Mouse (Mus musculus) CH12.LX (cell line): Measurements from ENCODE around the gene Ppox. TPM values are rescaled to one million over a fixed set of nuclear protein-coding genes. Genes with fewer than 3 reads are reported as not detected.

ENCODE experiments used
- DNase-seq: peaks from one replicate; pipeline ENCODE4 v3.0.0-alpha.2; 2013; ENCODE audit errors: extremely low read depth
- H3K27ac ChIP-seq: 2 replicates; pipeline ENCODE4 v1.5.1; 2012; ENCODE audit warnings: low read depth, mild to moderate bottlenecking, control low read depth, moderate library complexity; ENCODE audit not compliant: insufficient read depth
- H3K27me3 ChIP-seq: replicated peaks from 2 replicates; pipeline ENCODE3; 2012; ENCODE audit warnings: inconsistent platforms
- H3K36me3 ChIP-seq, 2 experiments: replicated peaks in 1 of 2; 2 replicates each; pipeline versions ENCODE3 to v1.6.1; 2012; ENCODE audit warnings: inconsistent platforms in 1 of 2, low read length in 1 of 2, mild to moderate bottlenecking in 1 of 2, mixed read lengths in 1 of 2, moderate library complexity in 1 of 2; ENCODE audit not compliant: control insufficient read depth in 1 of 2, insufficient read depth in 1 of 2
- H3K4me1 ChIP-seq, 2 experiments: 2 replicates each; pipeline ENCODE4 v1.6.1; 2012; ENCODE audit warnings: inconsistent platforms in 1 of 2, moderate library complexity in 1 of 2; ENCODE audit not compliant: insufficient read depth in 2 of 2, control insufficient read depth in 1 of 2
- H3K4me2 ChIP-seq: 2 replicates; pipeline ENCODE4 v1.6.1; 2012; ENCODE audit warnings: low read depth, mild to moderate bottlenecking, control low read depth; ENCODE audit not compliant: poor library complexity, insufficient read depth, severe bottlenecking
- H3K4me3 ChIP-seq, 3 experiments: fragments of 150-350 bp in 1 of 3; sonication (generic) in 1 of 3; replicated peaks in 1 of 3; 2 replicates each; pipeline versions ENCODE3 to v1.5.1; 2011 to 2012; ENCODE audit warnings: low read depth in 2 of 3, low read length in 2 of 3, mild to moderate bottlenecking in 2 of 3, moderate library complexity in 2 of 3, control low read depth in 1 of 3, improper control_type of control experiment in 1 of 3, inconsistent platforms in 1 of 3, mixed read lengths in 1 of 3; ENCODE audit not compliant: poor library complexity in 1 of 3
- H3K79me2 ChIP-seq: replicated peaks from 2 replicates; pipeline ENCODE4 v1.6.1; 2012; ENCODE audit warnings: mild to moderate bottlenecking, moderate library complexity; ENCODE audit not compliant: control insufficient read depth, poor library complexity, insufficient read depth, severe bottlenecking; ENCODE audit errors: extremely low read depth
- H3K9ac ChIP-seq: 2 replicates; pipeline ENCODE4 v1.6.1; 2012; ENCODE audit warnings: low read depth, mild to moderate bottlenecking, control low read depth, moderate library complexity; ENCODE audit not compliant: insufficient read depth
- H3K9me3 ChIP-seq: replicated peaks from 2 replicates; pipeline ENCODE3; 2012; ENCODE audit warnings: low read length, inconsistent platforms, mixed read lengths
- CTCF ChIP-seq, 2 experiments: IDR thresholded peaks in 1 of 2; conservative IDR thresholded peaks in 1 of 2; 2 replicates each; pipeline ENCODE4 v1.5.1; 2011 to 2012; ENCODE audit warnings: low read depth in 2 of 2, low read length in 2 of 2, improper control_type of control experiment in 1 of 2, inconsistent platforms in 1 of 2, mild to moderate bottlenecking in 1 of 2, moderate library complexity in 1 of 2
- EP300 ChIP-seq: IDR thresholded peaks from 2 replicates; pipeline ENCODE4 v1.6.1; 2011; ENCODE audit warnings: low read length, improper control_type of control experiment
- KAT2A ChIP-seq: IDR thresholded peaks from 2 replicates; pipeline ENCODE4 v1.6.1; 2012; ENCODE audit warnings: low read length, improper control_type of control experiment, inconsistent platforms; ENCODE audit not compliant: insufficient replicate concordance
- MAFK ChIP-seq: IDR thresholded peaks from 2 replicates; pipeline ENCODE4 v1.6.1; 2011; ENCODE audit warnings: low read length, improper control_type of control experiment; ENCODE audit not compliant: insufficient replicate concordance
- MAZ ChIP-seq: IDR thresholded peaks from 2 replicates; pipeline ENCODE4 v1.6.1; 2012; ENCODE audit warnings: low read depth, mild to moderate bottlenecking, inconsistent platforms, low read length, improper control_type of control experiment, moderate library complexity
- MYC ChIP-seq: IDR thresholded peaks from 2 replicates; pipeline ENCODE4 v1.6.1; 2011; ENCODE audit warnings: low read depth, mild to moderate bottlenecking, improper control_type of control experiment, low read length
- RAD21 ChIP-seq: IDR thresholded peaks from 2 replicates; pipeline ENCODE4 v1.6.1; 2011; ENCODE audit warnings: low read depth, mild to moderate bottlenecking, low read length, improper control_type of control experiment, moderate library complexity
- SIN3A ChIP-seq: IDR thresholded peaks from 2 replicates; pipeline ENCODE4 v1.6.1; 2012; ENCODE audit warnings: low read length, improper control_type of control experiment, inconsistent platforms
- SMC3 ChIP-seq: IDR thresholded peaks from 2 replicates; pipeline ENCODE4 v1.6.1; 2011; ENCODE audit warnings: low read depth, low read length, improper control_type of control experiment
- USF2 ChIP-seq: conservative IDR thresholded peaks from 2 replicates; pipeline ENCODE4 v1.6.1; 2011; ENCODE audit warnings: low read depth, low read length, improper control_type of control experiment
- ZKSCAN1 ChIP-seq: IDR thresholded peaks from 2 replicates; pipeline ENCODE4 v1.6.1; 2012; ENCODE audit warnings: low read depth, inconsistent platforms, low read length, improper control_type of control experiment, borderline replicate concordance
- ZNF384 ChIP-seq: IDR thresholded peaks from 2 replicates; pipeline ENCODE4 v1.6.1; 2012; ENCODE audit warnings: low read depth, low read length, improper control_type of control experiment, inconsistent platforms
- dilution Hi-C: fragments of 300-500 bp; cut with MboI; formaldehyde crosslinking; loops from 2 replicates; pipeline ENCODE4 v1.14.3; 2020; ENCODE audit warnings: low sequenced_read_pairs; ENCODE audit not compliant: extremely low pct_unique_long_range_greater_than_20kb, extremely low pct_ligation_motif_present
- in situ Hi-C: fragments of 300-500 bp; cut with MboI; formaldehyde crosslinking; loops from 3 replicates; pipeline ENCODE4 v1.14.3; 2019; ENCODE audit warnings: low sequenced_read_pairs, low pct_ligation_motif_present, low pct_unique_long_range_greater_than_20kb, mixed read lengths
- polyA plus RNA-seq: library from polyadenylated mRNA; unstranded; fragments of >175 nt; gene quantifications from 2 replicates; pipeline ENCODE4 v1.2.1, GENCODE M21; 2012; ENCODE audit warnings: low read depth; ENCODE audit not compliant: insufficient read length
- total RNA-seq, 2 experiments: library from RNA; depleted of rRNA; stranded (reverse); fragments of 300-350 nt in 1 of 2; fragments of >200 nt in 1 of 2; gene quantifications; 2 replicates each; pipeline ENCODE4 v1.2.3; 2012 to 2014

Gene Ppox
- total and polyA plus RNA-seq, 3 experiments: 10.5 to 15.1 (median 13.6) TPM

DNA sequence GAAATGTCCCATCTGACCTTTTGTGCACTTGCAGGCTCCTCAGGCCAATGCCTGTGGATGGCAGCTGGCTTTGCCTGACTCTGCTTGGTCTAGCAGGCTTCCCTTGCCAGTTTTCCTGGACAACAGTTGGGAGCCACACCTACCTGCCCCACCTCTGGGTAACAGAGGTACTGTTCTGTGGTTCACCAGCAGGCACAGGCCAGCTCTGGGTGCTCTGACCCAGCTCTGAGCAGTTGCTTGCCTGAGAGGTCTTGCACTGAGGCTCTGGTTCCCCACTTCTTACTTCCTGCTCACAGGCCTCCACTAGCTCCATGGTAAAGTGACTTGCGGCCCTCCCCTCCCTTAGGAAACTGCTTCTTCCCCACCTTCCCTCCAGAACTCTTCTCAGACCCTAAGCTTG, 41.0 kb upstream of the Ppox start:
- in situ Hi-C loops (no loop called here), dilution Hi-C loops (no loop called here)

DNA sequence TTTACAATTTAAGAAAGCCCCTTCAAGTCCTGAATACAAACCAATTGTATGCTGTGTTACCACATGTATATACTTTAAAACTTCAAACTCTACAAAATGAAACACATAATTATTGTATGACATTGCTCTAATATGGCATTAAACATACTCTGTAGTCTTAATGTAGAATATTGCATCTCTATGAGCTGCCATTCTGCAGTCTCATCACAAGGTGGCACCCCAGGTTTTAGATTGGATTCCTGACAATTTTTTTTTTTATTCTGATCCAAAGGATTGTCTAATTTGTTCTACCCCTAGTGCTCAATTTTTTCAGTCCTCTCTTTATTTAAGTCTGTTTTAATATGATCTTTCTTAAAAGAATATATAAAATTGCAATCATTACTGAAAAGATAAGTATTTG, 40.4 kb upstream of the Ppox start:
- Histone ChIP-seq H3K36me3 (peaks cover 2 to 24% of the 10 kb centered on the region in 2 experiments), H3K4me1 (peaks cover 3 to 23% of the 10 kb centered on the region in 2 experiments; a peak in 3 of 4 replicates), H3K9ac (no peak overlapping the region), H3K9me3 (no peaks in the 10 kb centered on the region), H3K79me2 (peaks cover 7% of the 10 kb centered on the region), H3K4me2 (no peak overlapping the region), H3K4me3 (no peak overlapping the region), H3K27ac (no peak overlapping the region), H3K27me3 (no peaks in the 10 kb centered on the region)
- in situ Hi-C loops (no loop called here), dilution Hi-C loops (no loop called here)
- DNase-seq: no peak
- TF ChIP-seq MAFK (no peak), ZNF384 (peak; percentile 99), RAD21 (peak; percentile 92), KAT2A (no peak), CTCF (conservative IDR thresholded peaks at IDR 0.05 in 1 of 2, IDR thresholded peaks at IDR 0.05 in 1 of 2; ENCODE audit: low read depth in 2 of 2, low read length in 2 of 2) (peak in 1 of 2 experiments; percentile 93; a peak in 3 of 4 replicates), SMC3 (peak; percentile 77)

More for the DNA sequence above, 41.0 kb upstream of the Ppox start:
- H3K4me1 ChIP-seq: peaks cover 5 to 24% of the 10 kb centered on the region in 2 experiments; a peak in 3 of 4 replicates
- TF ChIP-seq MAZ (no peak), MAFK (no peak), ZKSCAN1 (no peak), ZNF384 (no peak), SIN3A (no peak), KAT2A (no peak), MYC (no peak)
- H3K27me3 ChIP-seq: no peaks in the 10 kb centered on the region
- no peaks in the 10 kb centered on the region for H3K9me3 ChIP-seq
- H3K4me3 ChIP-seq: no peak overlapping the region
- H3K9ac ChIP-seq: no peak overlapping the region
- DNase-seq: no peak
- H3K36me3 ChIP-seq: peaks cover 2 to 24% of the 10 kb centered on the region in 2 experiments
- no peak overlapping the region for H3K4me2 ChIP-seq
- H3K79me2 ChIP-seq: peaks cover 12% of the 10 kb centered on the region
- no peak overlapping the region for H3K27ac ChIP-seq

DNA sequence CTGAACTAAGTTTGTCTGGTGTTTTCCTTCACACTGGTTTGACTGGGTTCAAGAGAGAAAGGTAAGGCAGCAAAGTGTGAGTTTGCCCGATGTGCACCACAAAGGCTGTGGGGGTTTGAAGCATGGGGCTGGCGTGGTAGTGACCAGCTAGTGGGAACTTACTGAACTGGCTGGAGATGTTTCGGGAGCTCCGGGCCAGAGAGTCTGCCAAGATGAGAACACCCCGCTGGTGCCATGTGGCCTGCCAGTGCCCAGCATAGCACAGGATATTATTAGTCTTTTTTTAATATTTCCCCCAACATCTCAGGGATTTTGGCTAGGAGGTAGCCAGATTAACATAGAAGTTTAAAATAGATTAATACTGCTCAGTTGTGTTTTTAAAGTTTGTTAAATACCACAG, 39.2 kb upstream of the Ppox start:
- Histone ChIP-seq H3K4me2 (no peak overlapping the region), H3K36me3 (peaks cover 0 to 15% of the 10 kb centered on the region in 2 experiments), H3K27ac (no peak overlapping the region), H3K9ac (no peak overlapping the region), H3K9me3 (no peaks in the 10 kb centered on the region), H3K4me1 (peaks cover 0 to 12% of the 10 kb centered on the region in 2 experiments; a peak in 2 of 4 replicates), H3K27me3 (no peaks in the 10 kb centered on the region), H3K4me3 (no peak overlapping the region), H3K79me2 (no peaks in the 10 kb centered on the region)
- in situ Hi-C loops: no loop called here
- dilution Hi-C loops: no loop called here
- no peak for DNase-seq
- no peak for TF ChIP-seq ZKSCAN1
- TF ChIP-seq USF2: no peak
- TF ChIP-seq EP300: no peak
